Mouse (Mus musculus): ENCODE results near the gene Ptpro. TPM values are rescaled to one million over a fixed set of nuclear protein-coding genes. Genes with fewer than 3 reads are reported as not detected.

The Ptpro gene
- total and polyA plus RNA-seq, 3 experiments: 0.11 to 0.16 TPM; not detected in 1

DNA sequence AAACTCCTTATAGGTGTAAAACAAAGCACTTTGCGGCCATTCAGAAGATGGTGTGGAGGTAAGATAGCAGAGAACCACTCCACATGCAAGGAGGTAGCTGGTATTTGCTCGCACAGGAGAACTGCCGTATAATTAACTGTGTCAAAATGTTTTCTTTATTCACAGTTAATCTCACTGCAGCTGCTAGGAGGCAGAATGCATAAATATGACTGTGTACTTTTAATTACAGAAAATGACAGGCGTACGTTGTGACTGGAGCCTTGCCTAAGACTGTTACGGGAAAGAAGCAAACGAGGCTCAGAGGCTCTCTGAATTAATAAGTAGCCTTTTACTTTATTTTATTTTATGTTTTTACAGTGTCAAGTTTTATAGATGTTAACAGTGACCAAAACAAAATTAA, 27.5 kb downstream of the Ptpro start:
- Histone ChIP-seq H3K4me3 (replicated peaks in 1 of 3; ENCODE audit: low read depth in 2 of 3, low read length in 2 of 3, poor library complexity in 1 of 3) (no peak overlapping the region), H3K9me3 (replicated peaks; ENCODE audit: low read length) (no peaks in the 10 kb centered on the region), H3K4me2 (ENCODE audit: insufficient read depth, low read depth, poor library complexity, severe bottlenecking) (no peak overlapping the region), H3K9ac (ENCODE audit: insufficient read depth, low read depth) (no peak overlapping the region), H3K27me3 (replicated peaks) (no peaks in the 10 kb centered on the region), H3K79me2 (replicated peaks; ENCODE audit: control insufficient read depth, extremely low read depth, insufficient read depth, poor library complexity, severe bottlenecking) (no peaks in the 10 kb centered on the region), H3K4me1 (ENCODE audit: control insufficient read depth in 1 of 2, insufficient read depth in 2 of 2) (no peaks in the 10 kb centered on the region), H3K36me3 (replicated peaks in 1 of 2; ENCODE audit: control insufficient read depth in 1 of 2, insufficient read depth in 1 of 2, low read length in 1 of 2) (no peaks in the 10 kb centered on the region), H3K27ac (ENCODE audit: insufficient read depth, low read depth) (no peak overlapping the region)
- DNase-seq (ENCODE audit: extremely low read depth): no peak
- no peak for TF ChIP-seq NRF1 (IDR thresholded peaks at IDR 0.05; ENCODE audit: low read depth, low read length)
- TF ChIP-seq ZKSCAN1 (IDR thresholded peaks at IDR 0.05; ENCODE audit: borderline replicate concordance, low read depth, low read length): no peak
- TF ChIP-seq SIN3A (IDR thresholded peaks at IDR 0.05; ENCODE audit: low read length): no peak
- TF ChIP-seq POLR2AphosphoS2 (IDR thresholded peaks at IDR 0.05; ENCODE audit: low read depth, low read length): no peak
- no peak for TF ChIP-seq MXI1 (IDR thresholded peaks at IDR 0.05; ENCODE audit: low read depth, low read length)
- no peak for TF ChIP-seq JUND (conservative IDR thresholded peaks at IDR 0.05; ENCODE audit: low read depth, low read length)
- dilution Hi-C loops (cut with MboI; ENCODE audit: extremely low pct_ligation_motif_present, extremely low pct_unique_long_range_greater_than_20kb, low sequenced_read_pairs) (no loop called here), in situ Hi-C loops (cut with MboI; ENCODE audit: low pct_ligation_motif_present, low pct_unique_long_range_greater_than_20kb, low sequenced_read_pairs) (no loop called here)

GRCm38 (mm10) chr6:137281541-137282049, 29.5 kb downstream of the Ptpro start:
- dilution Hi-C loops (cut with MboI; ENCODE audit: extremely low pct_ligation_motif_present, extremely low pct_unique_long_range_greater_than_20kb, low sequenced_read_pairs) (no loop called here), in situ Hi-C loops (cut with MboI; ENCODE audit: low pct_ligation_motif_present, low pct_unique_long_range_greater_than_20kb, low sequenced_read_pairs) (no loop called here)
- no peak overlapping the region for H3K4me2 ChIP-seq (ENCODE audit: insufficient read depth, low read depth, poor library complexity, severe bottlenecking)
- no peaks in the 10 kb centered on the region for H3K36me3 ChIP-seq (replicated peaks in 1 of 2; ENCODE audit: control insufficient read depth in 1 of 2, insufficient read depth in 1 of 2, low read length in 1 of 2)
- no peak overlapping the region for H3K4me3 ChIP-seq (replicated peaks in 1 of 3; ENCODE audit: low read depth in 2 of 3, low read length in 2 of 3, poor library complexity in 1 of 3)
- no peaks in the 10 kb centered on the region for H3K4me1 ChIP-seq (ENCODE audit: control insufficient read depth in 1 of 2, insufficient read depth in 2 of 2)
- H3K27me3 ChIP-seq (replicated peaks): no peaks in the 10 kb centered on the region
- TF ChIP-seq EP300 (IDR thresholded peaks at IDR 0.05; ENCODE audit: low read length) (no peak), ZKSCAN1 (IDR thresholded peaks at IDR 0.05; ENCODE audit: borderline replicate concordance, low read depth, low read length) (no peak), GABPA (IDR thresholded peaks at IDR 0.05; ENCODE audit: insufficient replicate concordance, low read depth, low read length) (no peak), POLR2A (IDR thresholded peaks at IDR 0.05; ENCODE audit: low read depth, low read length) (no peak), MAZ (IDR thresholded peaks at IDR 0.05; ENCODE audit: low read depth, low read length) (no peak), USF2 (conservative IDR thresholded peaks at IDR 0.05; ENCODE audit: low read depth, low read length) (no peak), ZNF384 (IDR thresholded peaks at IDR 0.05; ENCODE audit: low read depth, low read length) (no peak), TCF12 (IDR thresholded peaks at IDR 0.05; ENCODE audit: low read depth, low read length) (no peak), MXI1 (IDR thresholded peaks at IDR 0.05; ENCODE audit: low read depth, low read length) (no peak), JUND (conservative IDR thresholded peaks at IDR 0.05; ENCODE audit: low read depth, low read length) (no peak), RAD21 (IDR thresholded peaks at IDR 0.05; ENCODE audit: low read depth, low read length) (no peak), CTCF (conservative IDR thresholded peaks at IDR 0.05 in 1 of 2, IDR thresholded peaks at IDR 0.05 in 1 of 2; ENCODE audit: low read depth in 2 of 2, low read length in 2 of 2) (no peak), TBP (conservative IDR thresholded peaks at IDR 0.05; ENCODE audit: low read depth, low read length) (no peak), HCFC1 (IDR thresholded peaks at IDR 0.05; ENCODE audit: low read depth, low read length) (no peak), ELF1 (IDR thresholded peaks at IDR 0.05; ENCODE audit: low read depth, low read length) (no peak), NELFE (IDR thresholded peaks at IDR 0.05; ENCODE audit: low read depth, low read length) (no peak)
- H3K9me3 ChIP-seq (replicated peaks; ENCODE audit: low read length): no peaks in the 10 kb centered on the region
- no peak overlapping the region for H3K9ac ChIP-seq (ENCODE audit: insufficient read depth, low read depth)
- no peak overlapping the region for H3K27ac ChIP-seq (ENCODE audit: insufficient read depth, low read depth)
- no peak for DNase-seq (ENCODE audit: extremely low read depth)
- no peaks in the 10 kb centered on the region for H3K79me2 ChIP-seq (replicated peaks; ENCODE audit: control insufficient read depth, extremely low read depth, insufficient read depth, poor library complexity, severe bottlenecking)
